Mouse (Mus musculus) heart, adult 9 months (tissue): ENCODE measurements around the gene Tfap4.
A peak's percentile ranks its signal among the peaks of the same experiment; 100 is the strongest.
"Not testable (repeated sequence)": the region's sequence is repeated elsewhere in the genome, so short reads cannot be mapped to it uniquely, and the experiment has no call there.

Experiments used
- DNase-seq, 2 experiments: peaks; one replicate each; pipeline ENCODE4 v3.0.0; 2022; ENCODE audit warnings: low spot score in 2 of 2

Tfap4 gene

DNA sequence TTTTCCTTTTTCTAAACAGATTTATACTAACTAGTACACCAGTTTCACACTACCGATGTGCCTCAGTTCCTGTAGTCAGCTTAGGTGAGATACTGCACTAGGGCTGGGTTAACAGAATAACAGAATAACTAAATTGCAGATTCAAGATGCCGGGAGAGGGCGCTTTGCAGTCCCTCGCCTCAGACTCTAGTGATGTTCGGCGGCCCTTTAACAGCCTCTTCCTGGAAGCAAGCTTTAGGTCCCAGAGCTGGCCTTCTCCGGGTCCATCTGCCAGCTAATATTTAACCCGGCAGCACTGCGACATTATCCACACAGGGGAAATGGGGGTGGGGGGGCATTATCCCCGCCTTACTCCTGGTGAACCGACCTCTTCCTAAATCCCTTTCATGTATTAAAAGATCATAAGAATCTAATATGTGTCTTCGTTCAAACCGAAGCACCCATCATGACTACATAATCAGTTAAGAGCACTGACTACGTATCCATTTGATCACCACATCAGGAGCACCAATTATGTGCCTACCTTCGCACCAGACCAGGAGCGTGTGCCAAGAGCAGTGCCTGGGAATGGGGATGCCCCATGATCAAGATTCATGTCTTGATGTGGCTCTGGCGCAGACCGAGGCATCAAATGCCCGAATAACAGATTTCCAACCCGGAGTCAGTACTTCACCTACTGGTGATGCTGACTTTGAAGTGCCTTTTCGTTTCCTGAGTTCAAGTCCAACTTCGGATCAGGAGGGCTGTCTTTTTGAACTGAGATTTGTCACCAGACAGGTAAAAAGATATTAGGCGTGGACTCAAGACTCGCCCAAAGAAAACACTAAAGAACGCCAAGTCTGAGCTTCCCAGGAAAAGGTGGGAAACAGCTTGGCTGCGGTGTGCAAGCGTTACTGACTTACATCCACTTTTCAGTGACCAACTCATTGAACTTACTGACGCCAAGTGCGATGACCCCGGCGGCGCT lies 33.5 kb upstream of the Tfap4 start:
- peak in 1 of 2 experiments; percentile 59 for DNase-seq

- DNase-seq = no peak
These were observed 30.6 kb upstream of the Tfap4 start for GRCm38 (mm10) chr16:4590236-4590635.

DNA sequence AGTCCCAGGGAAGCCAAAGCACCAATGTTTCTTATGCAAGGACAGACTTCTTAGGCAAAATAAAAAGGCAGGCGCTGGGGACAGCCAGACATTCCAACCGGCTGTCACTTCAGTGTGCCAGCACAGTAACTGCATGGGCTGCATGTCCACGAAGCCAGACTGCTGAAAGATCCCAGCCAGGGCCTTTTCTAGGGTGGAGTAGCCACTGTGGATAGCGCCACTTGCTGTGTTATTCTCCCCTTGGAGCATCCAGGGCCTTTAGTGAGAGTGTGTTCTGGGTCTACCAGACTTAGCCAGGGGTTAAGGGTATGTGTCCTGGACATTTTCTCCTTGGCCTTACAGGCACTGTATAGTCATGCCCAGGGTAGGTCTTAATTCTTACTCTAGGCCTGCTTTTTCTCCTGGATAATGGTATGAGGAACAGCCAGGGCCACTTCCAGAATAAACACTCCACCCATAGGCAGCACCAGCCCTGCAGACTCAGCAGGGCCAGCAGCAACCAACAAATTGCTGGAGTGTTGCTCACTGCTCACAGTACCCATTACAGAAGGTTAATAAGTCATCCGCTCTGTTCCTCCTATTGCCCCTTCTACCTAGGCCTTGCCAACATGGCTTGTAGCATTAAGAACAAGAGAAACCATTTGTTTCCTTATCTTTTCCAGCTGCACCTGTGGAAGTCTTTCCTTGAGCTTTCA lies 28.0 kb upstream of the Tfap4 start:
- DNase-seq = peak; percentile 41 to 51

GRCm38 (mm10) chr16:4586531-4587123 lies 27.0 kb upstream of the Tfap4 start:
- DNase-seq = peak; percentile 99

DNA sequence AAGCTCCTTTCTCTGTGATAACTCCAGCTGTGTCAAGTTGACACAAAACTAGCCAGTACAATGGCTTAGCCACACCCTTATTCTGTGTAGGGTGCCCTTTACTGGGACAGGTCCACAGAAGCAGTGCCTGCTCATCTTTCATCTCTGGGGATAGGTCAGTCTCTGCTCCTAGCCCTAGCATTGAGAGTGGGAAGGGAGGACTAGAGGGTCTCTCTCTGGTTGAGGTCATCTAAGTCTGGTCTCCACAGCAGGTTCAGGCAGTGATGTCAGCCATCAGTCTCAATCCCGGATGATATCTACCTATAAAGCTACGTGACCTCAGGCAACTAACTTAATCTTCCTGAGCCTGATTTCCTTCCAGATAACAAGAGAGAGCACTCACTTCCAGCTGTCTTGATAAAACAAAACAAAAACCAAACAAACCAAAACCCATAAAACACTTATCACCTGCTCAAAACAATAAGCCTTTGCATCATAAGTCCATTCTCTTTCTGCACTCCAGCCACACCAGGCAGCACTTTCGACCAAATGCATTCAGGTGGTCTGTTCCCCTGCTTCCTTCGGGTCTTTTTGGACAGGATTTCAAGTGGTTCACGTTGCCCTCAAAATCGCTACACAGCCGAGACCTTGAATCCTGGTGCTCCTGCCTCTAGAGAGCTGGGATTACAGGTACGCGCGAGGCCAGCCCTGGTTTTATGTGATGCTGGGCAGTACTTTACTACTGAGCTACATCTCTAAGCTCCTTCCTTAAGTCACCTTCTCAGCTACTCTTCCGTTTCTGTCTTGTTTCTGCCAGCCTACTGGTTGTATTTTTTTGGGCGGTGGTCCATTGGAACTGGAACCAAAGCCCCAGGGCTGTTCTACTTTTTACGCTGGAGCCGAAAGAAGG lies 26.2 kb upstream of the Tfap4 start:
- no peak for DNase-seq

DNA sequence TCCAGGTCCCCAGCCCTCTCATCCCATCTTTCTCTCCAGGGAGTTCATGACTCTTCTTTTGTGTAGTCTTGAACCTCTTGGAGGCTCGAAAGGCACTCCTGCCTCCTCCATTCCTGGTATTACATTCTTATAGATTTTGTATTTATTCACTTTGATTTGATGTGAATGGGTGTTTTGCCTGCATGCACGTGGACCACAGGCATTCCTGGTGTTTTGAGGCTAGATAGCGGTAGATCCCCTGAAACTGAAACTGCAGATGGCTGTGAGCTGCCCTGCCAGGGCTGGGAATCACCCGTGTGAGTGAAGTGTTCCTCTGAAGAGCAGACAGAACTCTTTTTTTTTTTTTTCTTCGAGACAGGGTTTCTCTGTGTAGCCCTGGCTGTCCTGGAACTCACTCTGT lies 24.8 kb upstream of the Tfap4 start:
- DNase-seq = no peak

GRCm38 (mm10) chr16:4583807-4584206 lies 24.2 kb upstream of the Tfap4 start:
- DNase-seq = no peak

DNA sequence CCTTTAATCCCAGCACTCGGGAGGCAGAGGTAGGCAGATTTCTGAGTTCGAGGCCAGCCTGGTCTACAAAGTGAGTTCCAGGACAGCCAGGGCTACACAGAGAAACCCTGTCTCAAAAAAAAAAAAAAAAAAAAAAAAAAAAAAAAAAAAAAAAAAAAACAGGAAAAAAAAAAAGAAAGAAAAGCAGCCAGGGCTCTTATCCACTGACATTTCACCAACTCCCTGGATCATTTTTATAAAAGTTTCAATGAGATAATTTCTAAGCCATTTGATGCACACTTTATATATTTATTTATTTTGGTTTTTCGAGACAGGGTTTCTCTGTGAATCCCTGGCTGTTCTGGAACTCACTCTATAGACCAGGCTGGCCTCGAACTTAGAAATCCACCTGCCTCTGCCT lies 21.5 kb upstream of the Tfap4 start:
- DNase-seq = not testable (repeated sequence)

GRCm38 (mm10) chr16:4578630-4579029 lies 19.0 kb upstream of the Tfap4 start:
- no peak for DNase-seq

- no peak for DNase-seq
These were observed 17.2 kb upstream of the Tfap4 start for GRCm38 (mm10) chr16:4576873-4577272.

DNA sequence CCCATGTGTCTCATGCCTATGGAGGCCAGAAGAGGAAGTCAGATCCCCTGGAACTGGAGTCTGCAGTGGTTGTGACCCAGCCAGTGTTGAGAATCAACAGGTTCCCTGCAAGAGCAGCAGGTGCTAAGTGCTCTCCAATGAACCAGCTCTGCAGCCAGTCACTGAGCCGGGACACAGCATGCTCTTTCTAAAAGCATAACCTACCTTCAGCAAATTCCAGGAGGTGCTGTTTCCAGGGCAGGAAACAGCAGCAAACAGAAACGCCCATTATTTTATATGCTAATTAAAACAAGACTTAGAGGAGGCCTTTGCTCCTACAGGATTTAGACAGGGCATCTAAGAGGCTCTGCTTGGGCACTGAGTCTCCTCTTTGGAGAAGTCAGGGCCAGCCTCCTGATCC lies 16.4 kb upstream of the Tfap4 start:
- no peak for DNase-seq

GRCm38 (mm10) chr16:4570737-4571136 lies 11.1 kb upstream of the Tfap4 start:
- no peak for DNase-seq

GRCm38 (mm10) chr16:4567912-4568311 lies 8.3 kb upstream of the Tfap4 start:
- DNase-seq = peak; percentile 70 to 76

GRCm38 (mm10) chr16:4560145-4560952 lies 695 bp upstream of the Tfap4 start:
- peak; percentile 77 to 81 for DNase-seq

GRCm38 (mm10) chr16:4558980-4559631 lies 548 bp downstream of the Tfap4 start:
- peak; percentile 68 to 76 for DNase-seq

- DNase-seq = peak; percentile 87 to 90
These were observed 1.2 kb downstream of the Tfap4 start for GRCm38 (mm10) chr16:4558384-4558979.

DNA sequence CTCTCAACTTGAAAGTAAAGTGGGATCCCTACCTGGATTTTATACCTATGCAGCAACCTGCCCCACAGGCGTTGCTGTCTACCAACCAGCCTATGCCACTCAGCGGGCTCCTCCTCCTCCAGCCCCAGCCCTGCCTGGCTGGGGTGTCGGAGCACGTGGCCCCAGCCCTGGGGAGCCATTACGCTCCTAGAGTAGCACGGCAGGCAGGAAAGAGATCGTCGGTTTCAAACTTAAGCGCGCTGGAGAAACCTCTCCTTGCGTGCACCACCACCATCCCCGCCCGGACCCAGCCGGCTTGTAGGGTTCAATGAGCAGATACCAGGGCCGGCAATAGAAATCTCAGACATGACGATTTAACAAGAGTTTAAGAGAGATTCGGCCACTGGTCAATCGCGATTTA lies 1.7 kb downstream of the Tfap4 start:
- DNase-seq = peak; percentile 56 to 65

- no peak for DNase-seq
These were observed 2.6 kb downstream of the Tfap4 start for GRCm38 (mm10) chr16:4557085-4557484.

DNA sequence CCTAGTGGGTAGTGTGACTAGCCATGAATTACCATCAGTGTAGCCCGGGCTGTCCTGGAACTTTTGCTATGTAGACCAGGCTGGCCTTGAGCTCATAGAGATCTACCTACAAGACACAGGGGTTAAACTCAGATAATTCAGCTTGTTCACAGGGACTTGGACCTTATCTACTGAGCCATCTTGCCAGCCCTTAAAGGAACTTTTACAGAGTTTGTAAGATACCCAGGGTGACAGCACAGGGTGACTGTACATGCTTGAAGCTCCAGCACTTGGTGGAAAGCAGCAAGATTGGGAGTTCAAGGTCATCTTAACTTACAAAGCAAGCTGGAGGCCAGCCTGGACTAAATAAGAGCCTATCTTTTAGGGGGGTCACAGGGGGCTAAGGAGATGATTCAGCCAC lies 4.1 kb downstream of the Tfap4 start:
- no peak for DNase-seq
